Mouse (Mus musculus) bone marrow, adult 2 months (tissue): ENCODE measurements around the gene Gm21693.
"Not testable (repeated sequence)": the region's sequence is repeated elsewhere in the genome, so short reads cannot be mapped to it uniquely, and the experiment has no call there.

ENCODE experiments used
- CTCF ChIP-seq: fragments of 200-500 bp; IDR thresholded peaks from 2 replicates; pipeline ENCODE4 v1.5.1; 2011; ENCODE audit warnings: low read length, control low read depth; ENCODE audit not compliant: control insufficient read depth, insufficient read depth
- POLR2A ChIP-seq: fragments of 200-500 bp; IDR thresholded peaks from 2 replicates; pipeline ENCODE4 v1.6.1; 2011; ENCODE audit warnings: low read depth, mild to moderate bottlenecking, control low read depth, low read length, borderline replicate concordance; ENCODE audit not compliant: control insufficient read depth

DNA sequence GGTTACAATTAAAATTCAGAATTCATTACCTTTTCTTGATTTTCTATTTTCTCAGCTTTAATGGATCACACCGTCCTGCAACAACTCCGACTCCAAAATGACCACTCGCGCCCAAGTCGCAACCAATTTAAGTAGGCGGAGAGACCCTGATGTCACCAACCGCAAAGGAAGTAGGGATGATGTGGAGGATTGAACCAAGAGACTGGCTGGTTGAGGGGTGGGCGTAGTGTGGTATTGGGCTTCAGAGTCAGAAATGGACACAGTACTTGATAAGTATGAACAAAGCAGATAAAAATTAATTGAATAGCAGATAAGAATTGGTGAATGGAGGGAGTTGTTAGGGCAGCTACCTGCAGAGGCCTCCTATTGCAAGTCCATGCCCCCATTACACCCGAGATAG is 38.8 kb downstream of the Gm21693 start, which contains the start of gene Gm21677:
- not testable (repeated sequence) for TF ChIP-seq CTCF, POLR2A
